Mouse (Mus musculus) large intestine, adult 2 months (tissue): Measurements from ENCODE around the gene Sox10. TPM values are rescaled to one million over a fixed set of nuclear protein-coding genes. Genes with fewer than 3 reads are reported as not detected.

Experiments
- polyA plus RNA-seq: library from polyadenylated mRNA; depleted of rRNA; stranded (reverse); fragments of >200 nt; gene quantifications from 2 replicates; pipeline ENCODE4 v1.2.3, GENCODE M21; 2012; rRNA removed

The Sox10 gene
- polyA plus RNA-seq, 1 experiment, result 2.4 TPM

Other genes with a start within 250 kb of the Sox10 start
- 233 and 310 TPM in 2 replicates for gene Lgals1, start 238.5 kb downstream of the Sox10 start, polyA plus RNA-seq
- 18.9 and 19.6 TPM in 2 replicates for gene Nol12, start 230.3 kb downstream of the Sox10 start, polyA plus RNA-seq
- gene Triobp, start 217.5 kb downstream of the Sox10 start, polyA plus RNA-seq, result 45.2 and 70.2 TPM in 2 replicates
- gene H1f0, start 136.8 kb downstream of the Sox10 start, polyA plus RNA-seq, result 96.0 and 140 TPM in 2 replicates
- gene Galr3, start 123.4 kb downstream of the Sox10 start, polyA plus RNA-seq, result 0.33 and 1.0 TPM in 2 replicates
- 50.8 and 60.9 TPM in 2 replicates for gene Ankrd54, start 102.3 kb downstream of the Sox10 start, polyA plus RNA-seq
- 135 and 171 TPM in 2 replicates for gene Eif3l, start 90.1 kb downstream of the Sox10 start, polyA plus RNA-seq
- gene Micall1, start 56.3 kb downstream of the Sox10 start, polyA plus RNA-seq, result 9.4 and 15.0 TPM in 2 replicates
- gene Polr2f, start 24.2 kb downstream of the Sox10 start, polyA plus RNA-seq, result 49.3 and 57.5 TPM in 2 replicates
- gene 1700088E04Rik, start 24.0 kb downstream of the Sox10 start, polyA plus RNA-seq, result 1.6 and 2.1 TPM in 2 replicates
- 36.1 and 40.1 TPM in 2 replicates for gene Pick1, start 63.9 kb upstream of the Sox10 start, polyA plus RNA-seq
- gene Gm49486, start 64.2 kb upstream of the Sox10 start, polyA plus RNA-seq, result 0.12 TPM in 2 replicates
- 0.74 and 0.80 TPM in 2 replicates for gene Slc16a8, start 89.5 kb upstream of the Sox10 start, polyA plus RNA-seq
- gene Baiap2l2, start 120.3 kb upstream of the Sox10 start, polyA plus RNA-seq, result 223 and 289 TPM in 2 replicates
- gene Pla2g6, start 163.2 kb upstream of the Sox10 start, polyA plus RNA-seq, result 16.5 and 25.9 TPM in 2 replicates
- 5.3 and 7.7 TPM in 2 replicates for gene Maff, start 181.4 kb upstream of the Sox10 start, polyA plus RNA-seq
- 35.6 and 50.0 TPM in 2 replicates for gene Tmem184b, start 238.3 kb upstream of the Sox10 start, polyA plus RNA-seq